Mouse (Mus musculus) liver, postnatal 0 days (tissue): ENCODE results near the gene Dgkq.

Experiments
- CTCF ChIP-seq: sonication (generic); IDR thresholded peaks from 2 replicates; pipeline ENCODE4 v1.5.1; 2016; ENCODE audit warnings: antibody characterized with exemption, low read depth
- EP300 ChIP-seq: IDR thresholded peaks from 2 replicates; pipeline ENCODE4 v1.6.1; 2016; ENCODE audit warnings: antibody characterized with exemption, low read depth, mild to moderate bottlenecking

DNA sequence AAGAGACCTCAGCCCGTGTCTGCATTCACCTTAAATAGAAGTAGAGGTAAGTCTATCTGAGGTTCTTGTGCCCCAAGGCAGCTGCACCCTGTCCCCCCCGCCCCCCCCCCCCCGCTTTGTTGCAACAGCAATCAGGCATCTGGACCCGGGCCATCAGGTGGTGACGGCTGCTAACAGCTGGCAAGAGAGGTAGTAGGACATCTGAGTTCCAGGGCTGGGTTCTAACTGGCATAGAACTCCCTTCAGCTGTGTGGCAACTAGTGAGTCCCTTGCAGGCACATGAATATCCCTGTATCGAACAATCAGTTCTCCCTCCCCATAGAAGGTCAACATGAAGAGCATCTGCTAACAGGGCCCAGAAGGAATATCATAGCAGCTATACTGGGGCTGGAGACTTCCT lies 42.5 kb upstream of the Dgkq start:
- TF ChIP-seq CTCF = no peak
- TF ChIP-seq EP300 = no peak
